Mouse (Mus musculus) MEL (cell line): ENCODE measurements around the gene Oxt. TPM values are rescaled to one million over a fixed set of nuclear protein-coding genes. Genes with fewer than 3 reads are reported as not detected.

Source experiments
- DNase-seq: peaks from one replicate; pipeline ENCODE4 v3.0.0; 2011; ENCODE audit warnings: low read depth, low spot score
- H3K27ac ChIP-seq: 2 replicates; pipeline ENCODE4 v1.5.1; 2012; ENCODE audit warnings: low read depth, mild to moderate bottlenecking, control low read depth, low read length, moderate library complexity; ENCODE audit not compliant: control insufficient read depth
- H3K27me3 ChIP-seq, 2 experiments: fragments of 150-350 bp in 1 of 2; sonication (generic) in 1 of 2; 2 replicates each; pipeline ENCODE4 v1.6.1; 2012; ENCODE audit warnings: low read length in 2 of 2, mild to moderate bottlenecking in 2 of 2, improper control_type of control experiment in 1 of 2, moderate library complexity in 1 of 2; ENCODE audit not compliant: insufficient read depth in 2 of 2, control insufficient read depth in 1 of 2
- H3K36me3 ChIP-seq, 2 experiments: 2 replicates each; pipeline ENCODE4 v1.6.1; 2012 to 2014; ENCODE audit warnings: low read length in 2 of 2, improper control_type of control experiment in 1 of 2, inconsistent platforms in 1 of 2, mild to moderate bottlenecking in 1 of 2; ENCODE audit not compliant: insufficient read depth in 2 of 2, control insufficient read depth in 1 of 2
- H3K4me1 ChIP-seq, 2 experiments: fragments of 150-350 bp in 1 of 2; sonication (generic) in 1 of 2; 2 replicates each; pipeline ENCODE4 v1.6.1; 2012; ENCODE audit warnings: low read length in 2 of 2, improper control_type of control experiment in 1 of 2, mild to moderate bottlenecking in 1 of 2; ENCODE audit not compliant: insufficient read depth in 2 of 2, control insufficient read depth in 1 of 2
- H3K4me3 ChIP-seq, 2 experiments: fragments of 150-350 bp in 1 of 2; sonication (generic) in 1 of 2; 2 replicates each; pipeline ENCODE4 v1.5.1; 2012; ENCODE audit warnings: low read depth in 2 of 2, low read length in 2 of 2, mild to moderate bottlenecking in 2 of 2, moderate library complexity in 2 of 2, control low read depth in 1 of 2, improper control_type of control experiment in 1 of 2; ENCODE audit not compliant: control insufficient read depth in 1 of 2, insufficient read depth in 1 of 2
- H3K79me2 ChIP-seq: 2 replicates; pipeline ENCODE4 v1.6.1; 2012; ENCODE audit warnings: mild to moderate bottlenecking, low read length, moderate library complexity; ENCODE audit not compliant: control insufficient read depth, poor library complexity, insufficient read depth
- H3K9ac ChIP-seq: 2 replicates; pipeline ENCODE4 v1.6.1; 2012; ENCODE audit warnings: low read depth, mild to moderate bottlenecking, control low read depth, low read length, moderate library complexity; ENCODE audit not compliant: control insufficient read depth, poor library complexity, severe bottlenecking
- H3K9me3 ChIP-seq: fragments of 150-350 bp; sonication (generic); replicated peaks from 2 replicates; pipeline ENCODE4 v1.6.1; 2012; ENCODE audit warnings: mild to moderate bottlenecking, low read length, improper control_type of control experiment, moderate library complexity; ENCODE audit not compliant: insufficient read depth
- CHD2 ChIP-seq: IDR thresholded peaks from 2 replicates; pipeline ENCODE4 v1.6.1; 2011; ENCODE audit warnings: low read length, improper control_type of control experiment
- CTCF ChIP-seq, 3 experiments: IDR thresholded peaks in 2 of 3; conservative IDR thresholded peaks in 1 of 3; 2 replicates each; pipeline ENCODE4 v1.5.1; 2011 to 2012; ENCODE audit warnings: low read length in 3 of 3, low read depth in 2 of 3, mild to moderate bottlenecking in 2 of 3, improper control_type of control experiment in 1 of 3, inconsistent platforms in 1 of 3, mixed read lengths in 1 of 3, moderate library complexity in 1 of 3; ENCODE audit not compliant: control insufficient read depth in 1 of 3, insufficient read depth in 1 of 3, poor library complexity in 1 of 3, severe bottlenecking in 1 of 3
- ELF1 ChIP-seq: IDR thresholded peaks from 2 replicates; pipeline ENCODE4 v1.6.1; 2014; ENCODE audit warnings: low read depth, mild to moderate bottlenecking, inconsistent platforms, low read length, improper control_type of control experiment, moderate library complexity
- EP300 ChIP-seq, 2 experiments: IDR thresholded peaks; 2 replicates each; pipeline ENCODE4 v1.6.1; 2011; ENCODE audit warnings: improper control_type of control experiment in 2 of 2, low read length in 2 of 2, low read depth in 1 of 2, mild to moderate bottlenecking in 1 of 2
- ETS1 ChIP-seq: IDR thresholded peaks from 2 replicates; pipeline ENCODE4 v1.6.1; 2012; ENCODE audit warnings: low read depth, mild to moderate bottlenecking, inconsistent platforms, low read length, improper control_type of control experiment, moderate library complexity
- GABPA ChIP-seq: IDR thresholded peaks from 2 replicates; pipeline ENCODE4 v1.6.1; 2012; ENCODE audit warnings: low read depth, mild to moderate bottlenecking, inconsistent platforms, low read length, improper control_type of control experiment, moderate library complexity
- GATA1 ChIP-seq: IDR thresholded peaks from 2 replicates; pipeline ENCODE4 v1.6.1; 2011; ENCODE audit warnings: low read depth, low read length, improper control_type of control experiment
- HCFC1 ChIP-seq: IDR thresholded peaks from 2 replicates; pipeline ENCODE4 v1.6.1; 2012; ENCODE audit warnings: low read depth, mild to moderate bottlenecking, inconsistent platforms, low read length, improper control_type of control experiment, moderate library complexity
- KAT2A ChIP-seq: conservative IDR thresholded peaks from 2 replicates; pipeline ENCODE4 v1.6.1; 2012; ENCODE audit warnings: low read depth, low read length, improper control_type of control experiment, inconsistent platforms
- MAZ ChIP-seq: IDR thresholded peaks from 2 replicates; pipeline ENCODE4 v1.6.1; 2012; ENCODE audit warnings: low read depth, mild to moderate bottlenecking, inconsistent platforms, low read length, improper control_type of control experiment
- MEF2A ChIP-seq: IDR thresholded peaks from 2 replicates; pipeline ENCODE4 v1.6.1; 2014; ENCODE audit warnings: low read depth, mild to moderate bottlenecking, inconsistent platforms, low read length, improper control_type of control experiment; ENCODE audit not compliant: poor library complexity, insufficient replicate concordance, severe bottlenecking; ENCODE audit errors: extremely low read depth
- MXI1 ChIP-seq: IDR thresholded peaks from 2 replicates; pipeline ENCODE4 v1.6.1; 2011; ENCODE audit warnings: mild to moderate bottlenecking, low read depth, low read length, improper control_type of control experiment
- MYB ChIP-seq: IDR thresholded peaks from 2 replicates; pipeline ENCODE4 v1.6.1; 2011; ENCODE audit warnings: mild to moderate bottlenecking, low read depth, low read length, improper control_type of control experiment
- NELFE ChIP-seq: IDR thresholded peaks from 2 replicates; pipeline ENCODE4 v1.6.1; 2011; ENCODE audit warnings: low read depth, low read length, improper control_type of control experiment
- NRF1 ChIP-seq: IDR thresholded peaks from 2 replicates; pipeline ENCODE4 v1.6.1; 2014; ENCODE audit warnings: low read depth, mild to moderate bottlenecking, inconsistent platforms, low read length, improper control_type of control experiment, moderate library complexity; ENCODE audit not compliant: poor library complexity, insufficient read depth, severe bottlenecking
- POLR2A ChIP-seq, 2 experiments: IDR thresholded peaks; 2 replicates each; pipeline ENCODE4 v1.6.1; 2011 to 2012; ENCODE audit warnings: low read length in 2 of 2, mild to moderate bottlenecking in 2 of 2, control low read depth in 1 of 2, improper control_type of control experiment in 1 of 2, low read depth in 1 of 2, moderate library complexity in 1 of 2; ENCODE audit not compliant: control insufficient read depth in 1 of 2, insufficient read depth in 1 of 2, poor library complexity in 1 of 2
- POLR2AphosphoS2 ChIP-seq: IDR thresholded peaks from 2 replicates; pipeline ENCODE4 v1.6.1; 2011; ENCODE audit warnings: low read length, improper control_type of control experiment
- RCOR1 ChIP-seq: IDR thresholded peaks from 2 replicates; pipeline ENCODE4 v1.6.1; 2012; ENCODE audit warnings: low read depth, mild to moderate bottlenecking, inconsistent platforms, low read length, improper control_type of control experiment
- SMC3 ChIP-seq: IDR thresholded peaks from 2 replicates; pipeline ENCODE4 v1.6.1; 2011; ENCODE audit warnings: low read depth, low read length, improper control_type of control experiment
- TBP ChIP-seq: IDR thresholded peaks from 2 replicates; pipeline ENCODE4 v1.8.0; 2011; ENCODE audit warnings: low read depth, low read length, improper control_type of control experiment
- TCF12 ChIP-seq: IDR thresholded peaks from 2 replicates; pipeline ENCODE4 v1.6.1; 2014; ENCODE audit warnings: low read depth, mild to moderate bottlenecking, inconsistent platforms, low read length, improper control_type of control experiment, moderate library complexity
- UBTF ChIP-seq: IDR thresholded peaks from 2 replicates; pipeline ENCODE4 v1.6.1; 2012; ENCODE audit warnings: low read depth, mild to moderate bottlenecking, inconsistent platforms, low read length, improper control_type of control experiment, moderate library complexity, borderline replicate concordance; ENCODE audit not compliant: insufficient read depth
- USF2 ChIP-seq, 2 experiments: IDR thresholded peaks; 2 replicates each; pipeline ENCODE4 v1.6.1; 2011 to 2012; ENCODE audit warnings: improper control_type of control experiment in 2 of 2, low read length in 2 of 2, borderline replicate concordance in 1 of 2, inconsistent platforms in 1 of 2, low read depth in 1 of 2, mild to moderate bottlenecking in 1 of 2; ENCODE audit not compliant: insufficient read depth in 1 of 2
- ZC3H11A ChIP-seq: IDR thresholded peaks from 2 replicates; pipeline ENCODE4 v1.6.1; 2012; ENCODE audit warnings: low read depth, mild to moderate bottlenecking, inconsistent platforms, low read length, improper control_type of control experiment
- polyA plus RNA-seq, 2 experiments: library from polyadenylated mRNA; stranded (reverse) in 1 of 2; unstranded in 1 of 2; fragments of >175 nt in 1 of 2; fragments of >200 nt in 1 of 2; gene quantifications; 2 replicates each; pipeline versions ENCODE4 v1.2.1 to v1.2.4; 2012; ENCODE audit warnings: low replicate concordance in 2 of 2, low read depth in 1 of 2; ENCODE audit not compliant: insufficient read length in 2 of 2, insufficient read depth in 1 of 2, missing spikeins in 1 of 2
- total RNA-seq: library from RNA; depleted of rRNA; stranded (reverse); fragments of 300-350 nt; gene quantifications from 2 replicates; pipeline ENCODE4 v1.2.3, GENCODE M21; 2012

Gene Oxt
- total and polyA plus RNA-seq, 3 experiments: 0.14 TPM; not detected in 2

GRCm38 (mm10) chr2:130546957-130547356, 29.0 kb upstream of the Oxt start (continued):
- no peak for TF ChIP-seq POLR2A (IDR thresholded peaks at IDR 0.05; ENCODE audit: control insufficient read depth in 1 of 2, insufficient read depth in 1 of 2, low read depth in 1 of 2, low read length in 2 of 2, poor library complexity in 1 of 2)
- TF ChIP-seq UBTF: no peak
- no peak for TF ChIP-seq MEF2A
- no peak for TF ChIP-seq NRF1
- TF ChIP-seq RCOR1: no peak
- 0 out of 2 replicates have a peak, but pooled peaks have one; percentile 21 for TF ChIP-seq TCF12
- TF ChIP-seq MYB: peak; percentile 38; the same call in 1 of the 2 replicates
- peak; percentile 73 for TF ChIP-seq MXI1
- TF ChIP-seq HCFC1: no peak
- no peak for TF ChIP-seq CHD2
- TF ChIP-seq KAT2A: no peak
- no peak for TF ChIP-seq POLR2AphosphoS2
- no peak for TF ChIP-seq MAZ
- TF ChIP-seq EP300 (IDR thresholded peaks at IDR 0.05; ENCODE audit: low read depth in 1 of 2, low read length in 2 of 2): peak; percentile 29 to 53; a peak in 3 of 4 replicates
- no peak for TF ChIP-seq CTCF (IDR thresholded peaks at IDR 0.05 in 2 of 3, conservative IDR thresholded peaks at IDR 0.05 in 1 of 3; ENCODE audit: control insufficient read depth in 1 of 3, insufficient read depth in 1 of 3, low read depth in 2 of 3, low read length in 3 of 3, poor library complexity in 1 of 3, severe bottlenecking in 1 of 3)
- no peak for TF ChIP-seq ELF1
- TF ChIP-seq GATA1: peak; percentile 44; the same call in 1 of the 2 replicates
- no peak for TF ChIP-seq GABPA
- TF ChIP-seq TBP: no peak
- TF ChIP-seq ZC3H11A: no peak
- no peak for TF ChIP-seq SMC3
- TF ChIP-seq ETS1: peak; percentile 49; the same call in 1 of the 2 replicates
- TF ChIP-seq NELFE: no peak

GRCm38 (mm10) chr2:130554841-130555240, 21.1 kb upstream of the Oxt start:
- Histone ChIP-seq H3K27ac (no peak overlapping the region), H3K9ac (no peak overlapping the region), H3K9me3 (no peaks in the 10 kb centered on the region), H3K4me3 (no peak overlapping the region), H3K27me3 (no peaks in the 10 kb centered on the region), H3K79me2 (no peaks in the 10 kb centered on the region), H3K4me1 (no peaks in the 10 kb centered on the region), H3K36me3 (no peaks in the 10 kb centered on the region; a peak in 1 of 4 replicates)
- no peak for DNase-seq
- TF ChIP-seq MXI1 (no peak), CTCF (IDR thresholded peaks at IDR 0.05 in 2 of 3, conservative IDR thresholded peaks at IDR 0.05 in 1 of 3; ENCODE audit: control insufficient read depth in 1 of 3, insufficient read depth in 1 of 3, low read depth in 2 of 3, low read length in 3 of 3, poor library complexity in 1 of 3, severe bottlenecking in 1 of 3) (no peak), USF2 (IDR thresholded peaks at IDR 0.05; ENCODE audit: borderline replicate concordance in 1 of 2, insufficient read depth in 1 of 2, low read depth in 1 of 2, low read length in 2 of 2) (no peak), MAZ (no peak), MYB (no peak), ETS1 (no peak), UBTF (no peak), SMC3 (no peak)
- TF ChIP-seq, all 39 proteins: peak for 0
